Mouse (Mus musculus): ENCODE data around the gene Filip1l.

GRCm38 (mm10) chr16:57303716-57304115 is 49.2 kb upstream of the Filip1l start:
- no peak for TF ChIP-seq CHD2 (IDR thresholded peaks at IDR 0.05; ENCODE audit: low read depth, low read length)
- TF ChIP-seq HCFC1 (IDR thresholded peaks at IDR 0.05; ENCODE audit: borderline replicate concordance, insufficient read depth, low read length) = no peak
- no peak for TF ChIP-seq ZC3H11A (IDR thresholded peaks at IDR 0.05; ENCODE audit: borderline replicate concordance, low read depth, low read length)
- TF ChIP-seq ZNF384 (IDR thresholded peaks at IDR 0.05; ENCODE audit: low read depth, low read length) = no peak
- no peak for TF ChIP-seq MAFK (IDR thresholded peaks at IDR 0.05; ENCODE audit: insufficient read depth, low read depth, low read length)
